Mouse (Mus musculus) small intestine, adult 2 months (tissue): ENCODE data around the gene Sh3bp4. TPM values are rescaled to one million over a fixed set of nuclear protein-coding genes. Genes with fewer than 3 reads are reported as not detected.

Experiments used
- H3K27ac ChIP-seq: fragments of 200-500 bp; 2 replicates; pipeline ENCODE4 v1.5.1; 2012; ENCODE audit warnings: low read depth, low read length, control low read depth, inconsistent platforms; ENCODE audit not compliant: insufficient read depth
- H3K27me3 ChIP-seq: fragments of 200-500 bp; 2 replicates; pipeline ENCODE4 v1.6.1; 2012; ENCODE audit warnings: mild to moderate bottlenecking, moderate library complexity, low read length, inconsistent platforms; ENCODE audit not compliant: control insufficient read depth, insufficient read depth
- H3K36me3 ChIP-seq: fragments of 200-500 bp; 2 replicates; pipeline ENCODE4 v1.6.1; 2012; ENCODE audit warnings: mild to moderate bottlenecking, low read length, control low read depth, inconsistent platforms; ENCODE audit not compliant: control insufficient read depth, insufficient read depth
- H3K4me1 ChIP-seq: fragments of 200-500 bp; 2 replicates; pipeline ENCODE4 v1.6.1; 2012; ENCODE audit warnings: low read length, inconsistent platforms, mixed read lengths; ENCODE audit not compliant: control insufficient read depth, insufficient read depth, insufficient read length
- H3K4me3 ChIP-seq: fragments of 200-500 bp; 2 replicates; pipeline ENCODE4 v1.5.1; 2012; ENCODE audit warnings: low read depth, mild to moderate bottlenecking, control low read depth, inconsistent platforms, low read length, moderate library complexity
- CTCF ChIP-seq: fragments of 200-500 bp; IDR thresholded peaks from 2 replicates; pipeline ENCODE4 v1.5.1; 2012; ENCODE audit warnings: low read depth, mild to moderate bottlenecking, control low read depth, inconsistent platforms, low read length, moderate library complexity, mixed read lengths; ENCODE audit not compliant: insufficient replicate concordance, insufficient read length; ENCODE audit errors: extremely low read depth
- POLR2A ChIP-seq: fragments of 200-500 bp; IDR thresholded peaks from 2 replicates; pipeline ENCODE4 v1.6.1; 2012; ENCODE audit warnings: low read depth, mild to moderate bottlenecking, control low read depth, inconsistent platforms, low read length, moderate library complexity
- WGBS: fragments of 180-500 bp; shearing (Covaris S2); methylation state at CpG from one replicate; pipeline ENCODE4 v1.1.7; 2018; 5-methylcytosine and 5-hydroxymethylcytosine counted together
- polyA plus RNA-seq: library from polyadenylated mRNA; depleted of rRNA; stranded (reverse); fragments of >200 nt; gene quantifications from 2 replicates; pipeline ENCODE4 v1.2.3, GENCODE M21; 2012

The Sh3bp4 gene
- polyA plus RNA-seq, 1 experiment = 5.5 TPM

DNA sequence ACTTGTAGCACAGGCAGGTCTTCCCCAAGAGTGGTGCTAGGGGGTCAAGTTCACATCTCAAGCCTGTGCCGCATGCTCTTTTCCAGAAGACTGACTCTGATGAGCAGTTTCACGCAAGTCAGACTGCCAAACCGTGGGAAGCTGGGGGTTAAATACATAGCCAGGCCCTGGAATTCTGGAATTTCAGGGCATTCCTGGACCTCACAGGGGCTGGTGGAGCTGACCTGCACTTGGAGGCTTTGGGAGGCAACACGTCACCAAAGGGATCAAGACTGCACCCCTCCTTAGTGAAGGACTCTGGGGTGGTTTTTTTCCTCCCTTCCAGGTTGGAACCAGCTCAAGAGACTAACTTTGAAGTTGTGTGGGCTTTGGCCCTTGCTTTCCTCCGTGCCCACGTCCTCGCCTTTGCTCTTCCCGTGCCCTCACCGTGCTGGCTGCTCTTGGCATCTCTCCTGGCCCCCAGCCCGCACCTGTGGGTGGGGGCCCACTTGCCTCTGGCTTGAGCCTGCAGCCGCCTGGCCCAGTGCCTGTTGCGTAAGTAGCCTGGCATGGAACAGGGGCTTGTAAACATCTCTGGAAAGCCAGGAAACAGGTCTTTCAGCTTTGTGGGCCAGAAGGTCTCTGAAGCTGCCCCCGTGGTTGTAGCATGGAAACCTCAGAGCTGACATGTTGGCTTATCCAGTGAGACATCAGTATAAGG is 34.0 kb downstream of the Sh3bp4 start:
- Histone ChIP-seq H3K27me3 (no peaks in the 10 kb centered on the region), H3K4me1 (peaks cover 40% of the 10 kb centered on the region), H3K36me3 (no peaks in the 10 kb centered on the region), H3K4me3 (no peak overlapping the region), H3K27ac (no peak overlapping the region)
- WGBS = 31% methylated on average over 13 of the region's 13 CpGs
- TF ChIP-seq CTCF (no peak), POLR2A (no peak)

GRCm38 (mm10) chr1:89105891-89106830 is 35.9 kb downstream of the Sh3bp4 start:
- Histone ChIP-seq H3K4me3 (no peak overlapping the region), H3K27me3 (no peaks in the 10 kb centered on the region), H3K36me3 (no peaks in the 10 kb centered on the region), H3K4me1 (peaks cover 44% of the 10 kb centered on the region), H3K27ac (no peak overlapping the region)
- WGBS = 81% methylated on average over 18 of the region's 18 CpGs
- no peak for TF ChIP-seq CTCF
- TF ChIP-seq POLR2A = no peak

DNA sequence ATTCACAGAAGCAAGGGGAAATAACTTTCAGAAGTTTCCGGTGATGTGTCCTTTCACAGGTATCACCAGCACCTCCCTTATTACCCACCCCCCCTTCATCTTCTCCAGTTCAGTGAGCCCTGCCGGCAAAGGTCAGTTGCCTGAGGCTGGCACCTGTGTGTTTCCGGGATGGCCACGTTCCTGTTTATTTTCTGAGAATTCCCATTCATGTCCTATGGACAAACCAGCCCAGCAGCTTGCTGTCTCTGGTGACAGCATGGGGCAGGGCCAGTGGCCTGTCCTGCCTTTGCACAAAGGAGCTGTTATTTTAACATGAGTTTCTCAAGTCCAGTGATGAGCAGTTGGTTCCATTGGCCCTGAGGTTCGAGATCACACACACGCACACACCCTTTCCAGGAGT is 37.3 kb downstream of the Sh3bp4 start:
- H3K4me1 ChIP-seq = peaks cover 45% of the 10 kb centered on the region
- no peak for TF ChIP-seq POLR2A
- no peak for TF ChIP-seq CTCF
- H3K27me3 ChIP-seq = no peaks in the 10 kb centered on the region
- no peaks in the 10 kb centered on the region for H3K36me3 ChIP-seq
- WGBS = 42% methylated on average over 6 of the region's 6 CpGs
- H3K4me3 ChIP-seq = no peak overlapping the region
- peak overlapping the region; percentile 48 for H3K27ac ChIP-seq

DNA sequence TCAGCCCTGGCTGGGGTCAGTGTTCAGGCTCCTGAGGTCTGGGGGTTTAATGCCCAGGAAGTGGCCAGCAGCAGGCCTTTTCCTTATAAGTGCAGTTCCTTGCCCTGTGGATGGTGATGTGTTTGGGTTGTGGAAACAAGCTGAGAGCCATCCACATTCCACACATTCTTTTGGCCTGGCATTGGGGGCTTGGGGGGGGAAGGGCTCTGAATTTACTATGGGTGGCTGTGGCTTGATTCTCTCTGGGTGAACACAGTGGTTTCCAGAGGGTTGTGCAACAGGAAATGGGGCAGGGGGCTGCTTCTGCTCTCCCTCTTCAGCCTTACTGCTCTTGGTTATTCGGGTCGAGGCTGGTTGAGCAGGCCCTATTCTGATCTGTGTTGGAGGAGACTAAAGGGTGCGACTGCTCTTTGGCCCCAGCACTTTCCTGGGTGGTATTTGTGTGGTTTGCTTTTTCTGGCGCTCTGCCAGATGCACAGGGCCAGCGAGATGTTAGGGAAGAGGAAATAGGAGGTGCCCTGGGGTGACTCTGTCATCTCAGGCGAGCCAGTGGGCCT is 38.2 kb downstream of the Sh3bp4 start:
- 6% methylated on average over 6 of the region's 6 CpGs for WGBS
- Histone ChIP-seq H3K4me1 (peaks cover 44% of the 10 kb centered on the region), H3K27ac (peak overlapping the region; percentile 66), H3K27me3 (no peaks in the 10 kb centered on the region), H3K4me3 (no peak overlapping the region), H3K36me3 (no peaks in the 10 kb centered on the region)
- TF ChIP-seq CTCF = no peak
- TF ChIP-seq POLR2A = no peak

GRCm38 (mm10) chr1:89109767-89110166 is 39.6 kb downstream of the Sh3bp4 start:
- H3K27me3 ChIP-seq = no peaks in the 10 kb centered on the region
- TF ChIP-seq CTCF (no peak), POLR2A (no peak)
- no peaks in the 10 kb centered on the region for H3K36me3 ChIP-seq
- H3K4me3 ChIP-seq = no peak overlapping the region
- 74% methylated on average over 7 of the region's 7 CpGs for WGBS
- H3K4me1 ChIP-seq = peaks cover 31% of the 10 kb centered on the region
- no peak overlapping the region for H3K27ac ChIP-seq

- 71% methylated on average over 6 of the region's 6 CpGs for WGBS
- H3K27ac ChIP-seq = no peak overlapping the region
- no peak overlapping the region for H3K4me3 ChIP-seq
- H3K27me3 ChIP-seq = no peaks in the 10 kb centered on the region
- H3K4me1 ChIP-seq = peaks cover 28% of the 10 kb centered on the region
- no peaks in the 10 kb centered on the region for H3K36me3 ChIP-seq
- no peak for TF ChIP-seq CTCF
- no peak for TF ChIP-seq POLR2A
These were observed 40.7 kb downstream of the Sh3bp4 start for GRCm38 (mm10) chr1:89110767-89111534.
